Mouse (Mus musculus): Measurements from ENCODE around the gene Rprd1b. TPM values are rescaled to one million over a fixed set of nuclear protein-coding genes. Genes with fewer than 3 reads are reported as not detected.

Gene Rprd1b
- polyA plus RNA-seq, 2 experiments, result 14.1 to 21.6 TPM

- Histone ChIP-seq H3K9ac (replicated peaks) (no peak overlapping the region), H3K27ac (no peak overlapping the region), H3K27me3 (ENCODE audit: control insufficient read depth, insufficient read depth, low read length) (no peaks in the 10 kb centered on the region), H3K36me3 (replicated peaks; ENCODE audit: control insufficient read depth, insufficient read depth, low read depth) (peaks cover 99% of the 10 kb centered on the region), H3K4me1 (replicated peaks; ENCODE audit: control insufficient read depth in 2 of 2, insufficient read depth in 2 of 2, low read length in 1 of 2) (peaks cover 0 to 2% of the 10 kb centered on the region in 2 experiments; a peak in 1 of 4 replicates), H3K4me2 (ENCODE audit: low read depth) (no peak overlapping the region), H3K4me3 (ENCODE audit: insufficient read depth in 1 of 2, low read depth in 2 of 2, low read length in 2 of 2) (no peak overlapping the region), H3K9me3 (ENCODE audit: control insufficient read depth, low read length) (no peaks in the 10 kb centered on the region)
- ATAC-seq (ENCODE audit: insufficient read depth) (no peak), DNase-seq (ENCODE audit: low read depth in 3 of 3, low spot score in 3 of 3) (no peak)
- TF ChIP-seq EP300 (IDR thresholded peaks at IDR 0.05; ENCODE audit: low read depth) (no peak), CTCF (IDR thresholded peaks at IDR 0.05; ENCODE audit: low read depth) (no peak)
- 87% methylated on average over 6 of the region's 6 CpGs for WGBS (ENCODE audit: insufficient replicate concordance)
These were observed 98.9 kb downstream of the Rprd1b start for GRCm38 (mm10) chr2:158127245-158127644.

- Histone ChIP-seq H3K9me3 (ENCODE audit: control insufficient read depth, low read length) (no peaks in the 10 kb centered on the region), H3K36me3 (replicated peaks; ENCODE audit: control insufficient read depth, insufficient read depth, low read depth) (peaks cover 99% of the 10 kb centered on the region), H3K9ac (replicated peaks) (no peak overlapping the region), H3K27me3 (ENCODE audit: control insufficient read depth, insufficient read depth, low read length) (no peaks in the 10 kb centered on the region), H3K4me3 (ENCODE audit: insufficient read depth in 1 of 2, low read depth in 2 of 2, low read length in 2 of 2) (no peak overlapping the region), H3K4me1 (replicated peaks; ENCODE audit: control insufficient read depth in 2 of 2, insufficient read depth in 2 of 2, low read length in 1 of 2) (peaks cover 0 to 2% of the 10 kb centered on the region in 2 experiments; a peak in 1 of 4 replicates), H3K27ac (no peak overlapping the region), H3K4me2 (ENCODE audit: low read depth) (no peak overlapping the region)
- no peak for ATAC-seq (ENCODE audit: insufficient read depth)
- 84% methylated on average over 7 of the region's 7 CpGs for WGBS (ENCODE audit: insufficient replicate concordance)
- TF ChIP-seq CTCF (IDR thresholded peaks at IDR 0.05; ENCODE audit: low read depth) (no peak), EP300 (IDR thresholded peaks at IDR 0.05; ENCODE audit: low read depth) (no peak)
- DNase-seq (ENCODE audit: low read depth in 3 of 3, low spot score in 3 of 3), result no peak
These were observed 99.6 kb downstream of the Rprd1b start for GRCm38 (mm10) chr2:158127872-158128271.

- Histone ChIP-seq H3K9me3 (ENCODE audit: control insufficient read depth, low read length) (no peaks in the 10 kb centered on the region), H3K9ac (replicated peaks) (no peak overlapping the region), H3K36me3 (replicated peaks; ENCODE audit: control insufficient read depth, insufficient read depth, low read depth) (peaks cover 99% of the 10 kb centered on the region), H3K4me2 (ENCODE audit: low read depth) (no peak overlapping the region), H3K27me3 (ENCODE audit: control insufficient read depth, insufficient read depth, low read length) (no peaks in the 10 kb centered on the region), H3K27ac (no peak overlapping the region), H3K4me3 (ENCODE audit: insufficient read depth in 1 of 2, low read depth in 2 of 2, low read length in 2 of 2) (no peak overlapping the region), H3K4me1 (replicated peaks; ENCODE audit: control insufficient read depth in 2 of 2, insufficient read depth in 2 of 2, low read length in 1 of 2) (peaks cover 0 to 2% of the 10 kb centered on the region in 2 experiments; a peak in 1 of 4 replicates)
- no peak for DNase-seq (ENCODE audit: low read depth in 3 of 3, low spot score in 3 of 3)
- no peak for ATAC-seq (ENCODE audit: insufficient read depth)
- no peak for TF ChIP-seq CTCF (IDR thresholded peaks at IDR 0.05; ENCODE audit: low read depth)
- no peak for TF ChIP-seq EP300 (IDR thresholded peaks at IDR 0.05; ENCODE audit: low read depth)
- 84% methylated on average over 8 of the region's 8 CpGs for WGBS (ENCODE audit: insufficient replicate concordance)
These were observed 100.3 kb downstream of the Rprd1b start for GRCm38 (mm10) chr2:158128461-158129130.

GRCm38 (mm10) chr2:158129291-158130002, 101.2 kb downstream of the Rprd1b start:
- TF ChIP-seq CTCF (IDR thresholded peaks at IDR 0.05; ENCODE audit: low read depth) (no peak), EP300 (IDR thresholded peaks at IDR 0.05; ENCODE audit: low read depth) (no peak)
- Histone ChIP-seq H3K27me3 (ENCODE audit: control insufficient read depth, insufficient read depth, low read length) (no peaks in the 10 kb centered on the region), H3K36me3 (replicated peaks; ENCODE audit: control insufficient read depth, insufficient read depth, low read depth) (peaks cover 99% of the 10 kb centered on the region), H3K4me2 (ENCODE audit: low read depth) (no peak overlapping the region), H3K9me3 (ENCODE audit: control insufficient read depth, low read length) (no peaks in the 10 kb centered on the region), H3K27ac (no peak overlapping the region), H3K4me3 (ENCODE audit: insufficient read depth in 1 of 2, low read depth in 2 of 2, low read length in 2 of 2) (no peak overlapping the region), H3K9ac (replicated peaks) (no peak overlapping the region), H3K4me1 (replicated peaks; ENCODE audit: control insufficient read depth in 2 of 2, insufficient read depth in 2 of 2, low read length in 1 of 2) (peaks cover 0 to 5% of the 10 kb centered on the region in 2 experiments; a peak in 1 of 4 replicates)
- ATAC-seq (ENCODE audit: insufficient read depth) (no peak), DNase-seq (ENCODE audit: low read depth in 3 of 3, low spot score in 3 of 3) (no peak)
- WGBS (ENCODE audit: insufficient replicate concordance), result 83% methylated on average over 16 of the region's 16 CpGs

- Histone ChIP-seq H3K27me3 (ENCODE audit: control insufficient read depth, insufficient read depth, low read length) (no peaks in the 10 kb centered on the region), H3K9ac (replicated peaks) (no peak overlapping the region), H3K4me2 (ENCODE audit: low read depth) (no peak overlapping the region), H3K9me3 (ENCODE audit: control insufficient read depth, low read length) (no peaks in the 10 kb centered on the region), H3K27ac (no peak overlapping the region; the same call in 1 of the 2 replicates), H3K36me3 (replicated peaks; ENCODE audit: control insufficient read depth, insufficient read depth, low read depth) (peaks cover 98% of the 10 kb centered on the region), H3K4me3 (ENCODE audit: insufficient read depth in 1 of 2, low read depth in 2 of 2, low read length in 2 of 2) (no peak overlapping the region), H3K4me1 (replicated peaks; ENCODE audit: control insufficient read depth in 2 of 2, insufficient read depth in 2 of 2, low read length in 1 of 2) (peaks cover 0 to 5% of the 10 kb centered on the region in 2 experiments; a peak in 1 of 4 replicates)
- TF ChIP-seq EP300 (IDR thresholded peaks at IDR 0.05; ENCODE audit: low read depth), result no peak
- TF ChIP-seq CTCF (IDR thresholded peaks at IDR 0.05; ENCODE audit: low read depth), result no peak
- DNase-seq (ENCODE audit: low read depth in 3 of 3, low spot score in 3 of 3) (no peak), ATAC-seq (ENCODE audit: insufficient read depth) (peak; percentile 15; the same call in 1 of the 2 replicates)
- WGBS (ENCODE audit: insufficient replicate concordance), result 77% methylated on average over 5 of the region's 5 CpGs
These were observed 102.2 kb downstream of the Rprd1b start for GRCm38 (mm10) chr2:158130391-158130986.

Measured in liver, embryonic 14.5 days (tissue).